Mouse (Mus musculus) forelimb bud, embryonic 11.5 days (tissue): ENCODE results near the gene Cys1.
"Not testable (repeated sequence)": the region's sequence is repeated elsewhere in the genome, so short reads cannot be mapped to it uniquely, and the experiment has no call there.

Experiments
- DNase-seq: peaks from one replicate; pipeline ENCODE4 v3.0.0-alpha.2; 2012; ENCODE audit warnings: low read depth, low spot score

The Cys1 gene

DNA sequence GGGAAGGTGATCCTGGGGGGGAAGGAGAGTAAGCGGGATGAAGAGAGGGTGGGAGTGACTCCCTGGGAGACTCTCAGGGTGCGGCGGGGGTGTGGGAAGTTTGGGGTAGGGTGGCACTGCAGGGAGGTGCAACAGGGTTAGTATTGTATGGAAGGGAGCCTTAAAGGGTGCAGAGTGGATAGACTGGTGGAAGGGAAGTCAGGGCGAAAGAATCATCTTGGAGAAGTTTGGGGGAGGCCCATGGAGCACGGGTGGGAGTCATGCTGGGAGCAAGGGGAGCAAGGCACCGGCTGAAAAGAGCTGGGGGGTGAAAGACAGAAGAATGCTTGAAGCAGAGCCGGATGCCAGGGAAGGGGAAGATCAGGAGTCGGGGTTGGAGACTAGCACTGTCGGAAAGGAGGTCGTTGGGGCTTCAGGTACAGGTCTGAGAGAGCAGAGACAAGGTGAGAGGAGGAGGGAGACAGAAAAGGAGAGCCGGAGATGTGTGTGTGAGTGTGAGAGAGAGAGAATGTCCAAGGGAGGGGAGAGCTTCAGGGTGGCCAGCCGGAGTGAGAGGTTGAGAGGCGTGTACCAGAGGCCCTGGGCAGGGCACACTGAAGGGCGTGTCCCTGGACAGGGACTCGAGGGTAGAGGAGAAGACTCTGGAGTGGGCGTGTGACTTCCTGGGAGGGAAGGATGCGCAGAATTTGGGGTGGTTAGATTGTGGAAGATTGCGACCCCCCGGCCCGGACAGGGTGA is at the start of gene Cys1:
Gene Cys1, minus strand, starts transcription at position 528 of the 738 bp plus-strand sequence.
- no peak for DNase-seq

DNA sequence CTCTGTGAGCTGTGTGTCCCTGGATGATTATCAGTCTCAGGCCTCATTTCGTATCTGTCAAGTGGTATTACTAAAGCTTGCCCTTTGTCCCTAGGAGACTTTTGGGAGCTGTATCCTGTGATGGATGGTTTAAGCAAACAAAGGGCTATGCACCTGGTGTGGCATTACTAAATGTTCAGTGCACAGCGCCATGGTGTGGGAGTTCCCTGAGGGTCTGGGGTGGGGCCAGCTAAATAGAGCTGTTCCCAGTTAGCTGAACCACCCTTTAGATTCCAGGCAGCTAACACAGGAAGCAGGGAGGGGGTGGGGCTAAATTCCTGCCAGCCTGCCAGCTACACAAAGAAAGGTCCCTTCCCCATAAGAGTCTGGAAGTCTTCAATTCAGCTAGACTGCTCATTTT is 42.8 kb upstream of the Cys1 start:
- DNase-seq: peak; percentile 86

DNA sequence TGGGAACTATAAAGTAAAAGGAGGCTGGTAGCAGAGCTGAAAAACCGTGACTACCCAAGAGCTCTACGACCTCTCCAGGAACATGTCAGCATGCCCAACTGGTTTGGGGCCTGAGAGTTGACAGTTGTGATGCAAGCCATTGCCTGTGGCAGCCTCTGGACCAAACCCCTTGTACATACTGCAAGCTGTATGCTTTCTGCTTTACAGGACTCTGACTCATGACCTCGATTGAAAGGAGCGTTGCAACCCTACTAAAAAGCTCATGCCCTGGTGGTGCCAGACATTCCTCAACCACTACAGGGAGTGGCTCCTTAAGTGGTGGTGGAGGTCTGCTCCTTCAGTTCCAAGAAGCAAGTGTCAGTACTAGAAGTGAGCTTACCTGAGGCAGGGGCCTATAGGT is 42.2 kb upstream of the Cys1 start:
- DNase-seq: no peak

DNA sequence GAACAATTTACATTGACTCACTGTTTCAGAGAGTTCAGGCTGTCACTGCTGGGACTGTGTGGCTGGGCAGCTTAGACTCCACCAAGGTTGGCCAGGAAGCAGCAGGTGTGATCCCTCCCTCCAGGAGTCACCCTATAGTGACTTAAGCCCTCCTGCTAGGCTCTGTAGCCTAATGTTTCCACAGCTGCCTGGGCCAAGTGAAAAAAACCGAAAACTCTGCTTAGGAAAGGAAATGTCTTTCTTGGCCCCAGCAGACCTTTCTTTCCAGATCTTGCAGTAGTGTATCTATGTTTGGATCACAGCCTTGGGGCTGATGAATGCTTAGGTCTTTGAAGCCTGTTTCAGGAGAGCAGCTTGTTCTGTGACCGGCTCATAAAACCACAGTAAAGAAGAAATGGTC is 41.8 kb upstream of the Cys1 start:
- DNase-seq: no peak

DNA sequence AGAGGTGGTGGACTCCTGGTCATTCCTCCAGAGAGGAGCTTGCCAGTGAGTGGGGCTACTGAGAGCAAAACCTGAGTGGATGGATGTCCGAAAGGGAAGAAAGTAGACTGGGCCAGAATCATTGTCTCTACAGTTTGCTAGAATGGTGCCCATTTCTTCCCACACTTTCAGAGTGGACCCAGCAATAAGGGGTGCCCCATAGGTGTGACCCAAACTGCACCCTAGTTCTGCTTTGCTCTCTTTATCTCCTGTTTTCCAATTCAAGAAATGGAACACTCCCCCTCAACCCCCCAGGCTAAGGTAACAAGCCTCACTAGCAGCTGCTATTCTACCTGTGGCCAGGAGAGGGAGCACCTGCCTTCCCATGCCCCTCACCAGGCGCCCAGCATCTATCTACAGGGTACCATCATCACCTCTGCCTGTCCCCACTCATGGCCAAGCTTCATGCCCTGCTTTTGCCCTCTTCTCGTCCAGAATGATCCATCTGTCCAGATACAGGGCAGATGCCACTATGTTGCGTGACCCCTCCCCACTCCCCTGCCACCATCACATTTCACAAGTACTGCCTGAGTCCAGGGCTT is 35.2 kb upstream of the Cys1 start:
- peak; percentile 53 for DNase-seq

- DNase-seq: no peak
Measured at GRCm38 (mm10) chr12:24715268-24715896, 33.8 kb upstream of the Cys1 start.

DNA sequence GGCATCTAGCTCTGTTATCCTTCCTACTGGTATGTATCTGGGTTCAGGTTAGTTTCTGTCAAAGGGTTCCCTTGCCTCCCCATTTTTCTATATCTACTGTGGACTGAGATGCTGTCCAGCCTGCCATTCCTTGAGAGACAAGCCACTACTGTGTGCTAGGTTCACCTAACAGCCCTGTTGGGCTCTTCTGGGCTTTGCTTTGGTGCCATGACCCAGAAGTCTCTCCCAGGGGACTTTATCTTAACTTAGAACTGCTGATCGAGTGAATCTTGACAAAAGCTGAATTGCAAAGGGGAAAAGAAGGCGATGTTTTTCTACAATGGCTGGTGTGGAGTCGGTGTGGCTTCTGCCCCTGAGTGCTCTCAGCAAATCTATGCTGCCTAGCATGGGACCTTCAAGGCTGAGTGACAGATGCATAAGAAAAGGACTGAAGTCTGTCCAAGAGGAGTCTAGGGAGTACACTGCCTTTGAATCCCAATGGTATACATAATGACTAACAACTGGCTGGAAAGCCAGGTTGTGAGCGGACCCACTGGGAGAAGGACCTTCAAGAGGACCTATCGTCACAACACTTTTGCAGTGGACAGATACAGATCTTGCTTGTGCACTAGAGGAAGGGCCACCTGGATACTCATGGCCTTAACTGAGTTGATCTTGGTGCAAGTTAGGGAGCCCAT is 33.1 kb upstream of the Cys1 start:
- DNase-seq: no peak

GRCm38 (mm10) chr12:24712396-24712795 is 30.8 kb upstream of the Cys1 start:
- no peak for DNase-seq

DNA sequence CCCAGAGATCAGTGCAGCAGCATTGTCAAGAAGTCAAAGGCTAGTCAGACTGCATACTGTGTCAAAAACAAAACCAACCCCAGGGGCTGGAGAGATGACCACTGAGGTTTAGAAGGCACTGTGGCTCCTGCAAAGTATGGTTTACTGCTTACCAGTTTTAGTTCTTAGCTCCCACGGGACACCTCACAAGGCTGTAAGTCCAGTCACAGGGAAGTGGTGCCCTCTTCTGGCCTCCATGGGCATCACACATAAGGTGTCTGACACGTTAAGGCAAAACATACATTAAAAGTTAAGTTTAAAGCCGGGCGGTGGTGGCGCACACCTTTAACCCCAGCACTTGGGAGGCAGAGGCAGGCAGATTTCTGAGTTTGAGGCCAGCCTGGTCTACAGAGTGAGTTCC is 29.1 kb upstream of the Cys1 start:
- peak; percentile 50 for DNase-seq

- DNase-seq: peak; percentile 93
Measured at GRCm38 (mm10) chr12:24709831-24710508, 28.4 kb upstream of the Cys1 start.

- no peak for DNase-seq
Measured at GRCm38 (mm10) chr12:24709409-24709808, 27.8 kb upstream of the Cys1 start.

GRCm38 (mm10) chr12:24708824-24709218 is 27.2 kb upstream of the Cys1 start:
- DNase-seq: no peak

- DNase-seq: peak; percentile 96
Measured at GRCm38 (mm10) chr12:24707954-24708823, 26.6 kb upstream of the Cys1 start, which contains the start of gene Rrm2. Gene Rrm2 (plus strand): TSS chr12:24708241.

- peak; percentile 40 for DNase-seq
Measured at GRCm38 (mm10) chr12:24707480-24707802, 25.8 kb upstream of the Cys1 start.

GRCm38 (mm10) chr12:24706764-24707479 is 25.3 kb upstream of the Cys1 start:
- DNase-seq: peak; percentile 77

DNA sequence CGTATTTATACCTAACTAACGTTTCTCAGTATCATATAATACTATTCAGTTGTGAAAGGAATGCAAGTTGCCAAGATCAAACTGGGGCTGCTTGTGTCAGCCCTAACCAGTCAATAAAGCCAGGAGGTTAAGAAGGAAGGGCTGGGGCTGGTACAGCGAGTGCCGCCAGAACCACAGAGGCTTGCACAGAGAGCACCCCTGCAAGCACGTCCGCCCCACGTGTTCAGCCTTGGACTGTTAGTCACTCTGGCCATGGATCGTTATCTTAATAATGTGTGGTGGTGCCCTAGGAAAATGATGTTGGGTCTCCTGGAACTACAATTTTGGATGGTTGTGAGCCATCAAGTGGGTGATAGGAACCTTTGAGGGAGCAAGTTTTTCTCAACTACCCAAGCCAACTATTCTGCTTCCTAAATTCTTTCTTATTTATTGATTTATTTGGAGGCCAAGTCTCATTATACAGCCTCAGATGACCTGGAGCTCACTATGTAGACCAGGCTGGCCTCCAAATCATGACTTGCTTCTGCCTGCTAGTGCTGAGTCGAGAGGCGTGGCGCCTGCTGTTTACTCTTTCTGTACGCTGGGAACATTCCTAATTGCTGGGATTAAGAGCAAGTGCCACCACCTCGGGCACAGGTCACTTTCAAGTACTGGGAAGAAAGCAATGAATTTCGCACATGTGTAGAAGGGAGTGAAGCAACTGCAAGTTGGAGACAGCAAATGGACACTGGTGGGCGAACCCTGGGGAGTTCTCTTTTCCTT is 24.1 kb upstream of the Cys1 start:
- DNase-seq: no peak

DNA sequence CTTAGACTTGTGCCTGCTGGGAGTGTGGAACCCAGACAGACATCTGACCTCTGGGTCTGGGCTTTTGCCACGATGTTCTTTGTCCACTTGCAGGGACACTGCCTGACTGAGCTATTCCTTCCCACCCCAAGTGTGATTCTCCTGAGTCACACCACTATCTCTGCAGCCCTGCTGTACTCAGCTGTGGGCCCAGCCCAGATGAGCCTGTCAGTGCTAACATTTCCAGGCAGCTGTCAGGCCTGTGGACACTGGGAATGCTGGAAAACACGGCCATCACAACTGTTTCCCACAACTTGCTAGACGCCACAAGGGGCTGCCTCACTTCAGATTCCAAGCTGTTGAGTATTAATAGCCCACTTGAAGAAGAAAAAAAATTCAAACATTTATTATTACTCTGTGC is 21.4 kb upstream of the Cys1 start:
- no peak for DNase-seq

DNA sequence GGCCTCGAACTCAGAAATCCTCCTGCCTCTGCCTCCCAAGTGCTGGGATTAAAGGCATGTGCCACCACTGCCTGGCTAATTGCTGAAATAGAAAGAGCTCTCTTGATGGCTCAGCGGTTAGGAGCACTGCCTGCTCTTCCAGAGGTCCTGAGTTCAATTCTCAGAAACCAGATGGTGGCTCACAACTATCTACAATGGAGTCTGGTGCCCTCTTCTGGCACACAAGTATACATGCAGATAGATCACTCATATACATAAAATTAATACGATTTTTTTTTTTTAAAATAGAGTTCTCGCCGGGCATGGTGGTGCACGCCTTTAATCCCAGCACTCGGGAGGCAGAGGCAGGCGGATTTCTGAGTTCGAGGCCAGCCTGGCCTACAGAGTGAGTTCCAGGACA is 20.0 kb upstream of the Cys1 start:
- DNase-seq: not testable (repeated sequence)

DNA sequence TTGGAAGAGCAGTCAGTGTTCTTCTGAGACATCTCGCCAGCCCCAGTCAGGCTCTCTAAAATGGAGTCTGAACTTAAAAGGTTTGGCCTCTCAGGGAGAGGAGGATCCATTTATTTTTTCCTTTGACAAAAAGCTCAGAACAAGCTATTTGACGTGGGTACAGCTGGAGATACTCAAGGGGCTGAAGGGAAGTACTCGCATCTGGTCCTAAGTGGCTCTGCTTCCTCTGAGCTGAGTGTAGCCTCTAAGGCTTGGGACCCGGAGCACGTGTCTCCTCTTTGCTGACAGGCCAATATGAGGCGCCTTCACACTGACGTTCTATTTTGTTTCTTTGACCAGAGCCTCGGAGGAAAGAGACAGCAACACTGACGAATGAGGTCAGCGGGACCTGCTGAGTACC is 18.0 kb upstream of the Cys1 start:
- no peak for DNase-seq

- no peak for DNase-seq
Measured at GRCm38 (mm10) chr12:24698514-24698913, 16.9 kb upstream of the Cys1 start.
